Mouse (Mus musculus): Measurements from ENCODE around the gene Polr2b. TPM values are rescaled to one million over a fixed set of nuclear protein-coding genes. Genes with fewer than 3 reads are reported as not detected.

Polr2b gene
- polyA plus RNA-seq, 1 experiment from 2014 or later = 102 TPM

- Histone ChIP-seq H3K27me3 (peaks cover 16% of the 10 kb centered on the region; the same call in 1 of the 2 replicates), H3K4me3 (replicated peaks) (no peak overlapping the region), H3K4me1 (peaks cover 12% of the 10 kb centered on the region), H3K4me2 (no peak overlapping the region), H3K36me3 (replicated peaks) (peaks cover 1% of the 10 kb centered on the region; the same call in 1 of the 2 replicates), H3K9ac (no peak overlapping the region), H3K9me3 (no peaks in the 10 kb centered on the region), H3K27ac (no peak overlapping the region)
- ATAC-seq (ENCODE audit: low FRiP score) = no peak
- 82% methylated on average over 19 of the region's 19 CpGs for WGBS
Measured at GRCm38 (mm10) chr5:77355307-77356265, 45.6 kb downstream of the Polr2b start.

GRCm38 (mm10) chr5:77357405-77358149 lies 47.6 kb downstream of the Polr2b start:
- Histone ChIP-seq H3K4me3 (replicated peaks) (peak overlapping the region; percentile 28), H3K9me3 (no peaks in the 10 kb centered on the region), H3K4me1 (peaks cover 12% of the 10 kb centered on the region), H3K4me2 (peak overlapping the region; percentile 50), H3K27me3 (peaks cover 16% of the 10 kb centered on the region; the same call in 1 of the 2 replicates), H3K27ac (no peak overlapping the region), H3K36me3 (replicated peaks) (no peaks in the 10 kb centered on the region), H3K9ac (peak overlapping the region; percentile 30; the same call in 1 of the 2 replicates)
- WGBS = 17% methylated on average over 22 of the region's 22 CpGs
- ATAC-seq (ENCODE audit: low FRiP score) = peak; percentile 69

- H3K36me3 ChIP-seq (replicated peaks) = no peaks in the 10 kb centered on the region
- peak overlapping the region; percentile 30 for H3K9ac ChIP-seq
- H3K9me3 ChIP-seq = no peaks in the 10 kb centered on the region
- H3K27ac ChIP-seq = no peak overlapping the region
- peaks cover 12% of the 10 kb centered on the region for H3K4me1 ChIP-seq
- peak overlapping the region; percentile 50 for H3K4me2 ChIP-seq
- ATAC-seq (ENCODE audit: low FRiP score) = peak; percentile 51; the same call in 1 of the 2 replicates
- WGBS = 5% methylated on average over 10 of the region's 10 CpGs
- peaks cover 16% of the 10 kb centered on the region; the same call in 1 of the 2 replicates for H3K27me3 ChIP-seq
- H3K4me3 ChIP-seq (replicated peaks) = peak overlapping the region; percentile 28
Measured at GRCm38 (mm10) chr5:77358347-77358746, 48.4 kb downstream of the Polr2b start.

GRCm38 (mm10) chr5:77359971-77360370 lies 50.0 kb downstream of the Polr2b start:
- H3K4me2 ChIP-seq = no peak overlapping the region
- peaks cover 15% of the 10 kb centered on the region; the same call in 1 of the 2 replicates for H3K27me3 ChIP-seq
- H3K4me1 ChIP-seq = peaks cover 9% of the 10 kb centered on the region; the same call in 1 of the 2 replicates
- 83% methylated on average over 4 of the region's 4 CpGs for WGBS
- no peaks in the 10 kb centered on the region for H3K36me3 ChIP-seq (replicated peaks)
- no peak for ATAC-seq (ENCODE audit: low FRiP score)
- no peak overlapping the region for H3K4me3 ChIP-seq (replicated peaks)
- H3K27ac ChIP-seq = no peak overlapping the region
- no peaks in the 10 kb centered on the region for H3K9me3 ChIP-seq
- H3K9ac ChIP-seq = no peak overlapping the region

GRCm38 (mm10) chr5:77361006-77361405 lies 51.1 kb downstream of the Polr2b start:
- Histone ChIP-seq H3K27ac (no peak overlapping the region), H3K4me3 (replicated peaks) (no peak overlapping the region), H3K9me3 (no peaks in the 10 kb centered on the region), H3K9ac (no peak overlapping the region), H3K36me3 (replicated peaks) (no peaks in the 10 kb centered on the region), H3K4me1 (peaks cover 9% of the 10 kb centered on the region; the same call in 1 of the 2 replicates), H3K27me3 (0 out of 2 replicates have a peak, but pooled peaks cover 7% of the 10 kb centered on the region), H3K4me2 (no peak overlapping the region)
- 81% methylated on average over 4 of the region's 4 CpGs for WGBS
- no peak for ATAC-seq (ENCODE audit: low FRiP score)

- 0 out of 2 replicates have a peak, but pooled peaks cover 4% of the 10 kb centered on the region for H3K27me3 ChIP-seq
- no peak for ATAC-seq (ENCODE audit: low FRiP score)
- peaks cover 9% of the 10 kb centered on the region; the same call in 1 of the 2 replicates for H3K4me1 ChIP-seq
- no peak overlapping the region for H3K4me3 ChIP-seq (replicated peaks)
- WGBS = 78% methylated on average over 3 of the region's 3 CpGs
- no peak overlapping the region for H3K4me2 ChIP-seq
- no peaks in the 10 kb centered on the region for H3K9me3 ChIP-seq
- H3K36me3 ChIP-seq (replicated peaks) = no peaks in the 10 kb centered on the region
- no peak overlapping the region for H3K9ac ChIP-seq
- no peak overlapping the region for H3K27ac ChIP-seq
Measured at GRCm38 (mm10) chr5:77362120-77362519, 52.2 kb downstream of the Polr2b start.

GRCm38 (mm10) chr5:77363650-77364049 lies 53.7 kb downstream of the Polr2b start:
- H3K27me3 ChIP-seq = 0 out of 2 replicates have a peak, but pooled peaks cover 4% of the 10 kb centered on the region
- peaks cover under 1% of the 10 kb centered on the region; the same call in 1 of the 2 replicates for H3K4me1 ChIP-seq
- no peak overlapping the region for H3K4me3 ChIP-seq (replicated peaks)
- H3K36me3 ChIP-seq (replicated peaks) = no peaks in the 10 kb centered on the region
- no peak overlapping the region for H3K9ac ChIP-seq
- no peak for ATAC-seq (ENCODE audit: low FRiP score)
- no peaks in the 10 kb centered on the region for H3K9me3 ChIP-seq
- H3K4me2 ChIP-seq = no peak overlapping the region
- H3K27ac ChIP-seq = no peak overlapping the region
- WGBS = 80% methylated on average over 6 of the region's 6 CpGs

GRCm38 (mm10) chr5:77364443-77365038 lies 54.6 kb downstream of the Polr2b start:
- H3K9me3 ChIP-seq = no peaks in the 10 kb centered on the region
- no peaks in the 10 kb centered on the region for H3K4me1 ChIP-seq
- no peak overlapping the region for H3K9ac ChIP-seq
- no peak overlapping the region for H3K27ac ChIP-seq
- 0 out of 2 replicates have a peak, but pooled peaks cover 3% of the 10 kb centered on the region for H3K27me3 ChIP-seq
- no peak for ATAC-seq (ENCODE audit: low FRiP score)
- WGBS = 95% methylated on average over 3 of the region's 3 CpGs
- H3K4me2 ChIP-seq = no peak overlapping the region
- no peaks in the 10 kb centered on the region for H3K36me3 ChIP-seq (replicated peaks)
- H3K4me3 ChIP-seq (replicated peaks) = no peak overlapping the region

- no peak overlapping the region for H3K27ac ChIP-seq
- 87% methylated on average over 8 of the region's 8 CpGs for WGBS
- 0 out of 2 replicates have a peak, but pooled peaks cover 3% of the 10 kb centered on the region for H3K27me3 ChIP-seq
- H3K9ac ChIP-seq = no peak overlapping the region
- no peak for ATAC-seq (ENCODE audit: low FRiP score)
- H3K4me3 ChIP-seq (replicated peaks) = no peak overlapping the region
- H3K36me3 ChIP-seq (replicated peaks) = no peaks in the 10 kb centered on the region
- H3K4me2 ChIP-seq = no peak overlapping the region
- no peaks in the 10 kb centered on the region for H3K4me1 ChIP-seq
- no peaks in the 10 kb centered on the region for H3K9me3 ChIP-seq
Measured at GRCm38 (mm10) chr5:77366313-77366712, 56.4 kb downstream of the Polr2b start.

GRCm38 (mm10) chr5:77367145-77367544 lies 57.2 kb downstream of the Polr2b start:
- Histone ChIP-seq H3K4me2 (no peak overlapping the region), H3K36me3 (replicated peaks) (no peaks in the 10 kb centered on the region), H3K9me3 (no peaks in the 10 kb centered on the region), H3K4me1 (no peaks in the 10 kb centered on the region), H3K4me3 (replicated peaks) (no peak overlapping the region), H3K9ac (no peak overlapping the region), H3K27ac (no peak overlapping the region), H3K27me3 (0 out of 2 replicates have a peak, but pooled peaks cover 3% of the 10 kb centered on the region)
- WGBS = 81% methylated on average over 1 of the region's 1 CpGs
- no peak for ATAC-seq (ENCODE audit: low FRiP score)

- Histone ChIP-seq H3K27ac (no peak overlapping the region), H3K9ac (no peak overlapping the region), H3K36me3 (replicated peaks) (no peaks in the 10 kb centered on the region), H3K4me1 (peaks cover 3% of the 10 kb centered on the region; the same call in 1 of the 2 replicates), H3K4me2 (no peak overlapping the region), H3K4me3 (replicated peaks) (no peak overlapping the region), H3K27me3 (0 out of 2 replicates have a peak, but pooled peaks cover 3% of the 10 kb centered on the region), H3K9me3 (no peaks in the 10 kb centered on the region)
- 55% methylated on average over 12 of the region's 12 CpGs for WGBS
- ATAC-seq (ENCODE audit: low FRiP score) = no peak
Measured at GRCm38 (mm10) chr5:77367682-77368081, 57.7 kb downstream of the Polr2b start.

Data from forebrain, embryonic 12.5 days (tissue).